Mouse (Mus musculus): Measurements from ENCODE around the gene Cdkl1. TPM values are rescaled to one million over a fixed set of nuclear protein-coding genes. Genes with fewer than 3 reads are reported as not detected.
A peak's percentile ranks its signal among the peaks of the same experiment; 100 is the strongest.

Cdkl1 gene
- total RNA-seq, 2 experiments from 2014 or later, result 28.9 to 30.8 TPM

- Histone ChIP-seq H3K4me3 (no peak overlapping the region), H3K27ac (no peak overlapping the region)
- TF ChIP-seq CTCF (IDR thresholded peaks at IDR 0.05), result no peak
- no peak for DNase-seq (ENCODE audit: extremely low spot score in 1 of 2, low spot score in 2 of 2)
- intact Hi-C loops (cut with DNase I), result no loop called here
Measured at GRCm38 (mm10) chr12:69760014-69760413, 31.1 kb downstream of the Cdkl1 start.

- intact Hi-C loops (cut with DNase I), result loop anchor here (5.0 kb wide), 1 partner anchor 133 kb away; the partner anchor contains the start of genes Atl1 and Map4k5
- no peak for TF ChIP-seq CTCF (IDR thresholded peaks at IDR 0.05)
- H3K4me3 ChIP-seq, result no peak overlapping the region
- no peak overlapping the region for H3K27ac ChIP-seq
- no peak for DNase-seq (ENCODE audit: extremely low spot score in 1 of 2, low spot score in 2 of 2)
Measured at GRCm38 (mm10) chr12:69759267-69759885, 31.7 kb downstream of the Cdkl1 start.

GRCm38 (mm10) chr12:69758221-69759185 lies 32.6 kb downstream of the Cdkl1 start:
- Histone ChIP-seq H3K27ac (no peak overlapping the region), H3K4me3 (peak overlapping the region; percentile 22; the same call in 1 of the 2 replicates)
- TF ChIP-seq CTCF (IDR thresholded peaks at IDR 0.05), result no peak
- intact Hi-C loops (cut with DNase I), result loop anchor here (5.0 kb wide), 1 partner anchor 134 kb away; the partner anchor contains the start of genes Atl1 and Map4k5
- DNase-seq (ENCODE audit: extremely low spot score in 1 of 2, low spot score in 2 of 2), result no peak

- peak; percentile 42 to 44 for DNase-seq (ENCODE audit: extremely low spot score in 1 of 2, low spot score in 2 of 2)
- TF ChIP-seq CTCF (IDR thresholded peaks at IDR 0.05), result peak; percentile 66
- Histone ChIP-seq H3K27ac (no peak overlapping the region), H3K4me3 (peak overlapping the region; percentile 13; the same call in 1 of the 2 replicates)
- intact Hi-C loops (cut with DNase I), result loop anchor here (5.0 kb wide), 1 partner anchor 135 kb away; the partner anchor contains the start of genes Atl1 and Map4k5
Measured at GRCm38 (mm10) chr12:69757418-69758141, 33.5 kb downstream of the Cdkl1 start.

GRCm38 (mm10) chr12:69756015-69756414 lies 35.1 kb downstream of the Cdkl1 start:
- intact Hi-C loops (cut with DNase I), result loop anchor here (5.0 kb wide), 1 partner anchor 136 kb away; the partner anchor contains the start of genes Atl1 and Map4k5
- no peak for DNase-seq (ENCODE audit: extremely low spot score in 1 of 2, low spot score in 2 of 2)
- Histone ChIP-seq H3K27ac (no peak overlapping the region), H3K4me3 (no peak overlapping the region)
- TF ChIP-seq CTCF (IDR thresholded peaks at IDR 0.05), result no peak

- H3K27ac ChIP-seq, result no peak overlapping the region
- no peak for DNase-seq (ENCODE audit: extremely low spot score in 1 of 2, low spot score in 2 of 2)
- no peak overlapping the region for H3K4me3 ChIP-seq
- intact Hi-C loops (cut with DNase I), result no loop called here
- TF ChIP-seq CTCF (IDR thresholded peaks at IDR 0.05), result no peak
Measured at GRCm38 (mm10) chr12:69753936-69754335, 37.1 kb downstream of the Cdkl1 start.

GRCm38 (mm10) chr12:69751864-69752341 lies 39.2 kb downstream of the Cdkl1 start:
- no peak for DNase-seq (ENCODE audit: extremely low spot score in 1 of 2, low spot score in 2 of 2)
- intact Hi-C loops (cut with DNase I), result no loop called here
- Histone ChIP-seq H3K4me3 (no peak overlapping the region), H3K27ac (no peak overlapping the region)
- no peak; the same call in 1 of the 2 replicates for TF ChIP-seq CTCF (IDR thresholded peaks at IDR 0.05)

GRCm38 (mm10) chr12:69744138-69744537 lies 46.9 kb downstream of the Cdkl1 start:
- TF ChIP-seq CTCF (IDR thresholded peaks at IDR 0.05), result no peak
- H3K4me3 ChIP-seq, result no peak overlapping the region
- intact Hi-C loops (cut with DNase I), result no loop called here
- no peak for DNase-seq (ENCODE audit: extremely low spot score in 1 of 2, low spot score in 2 of 2)
- no peak overlapping the region for H3K27ac ChIP-seq

- no peak for DNase-seq (ENCODE audit: extremely low spot score in 1 of 2, low spot score in 2 of 2)
- Histone ChIP-seq H3K27ac (no peak overlapping the region), H3K4me3 (no peak overlapping the region)
- intact Hi-C loops (cut with DNase I), result no loop called here
- peak; percentile 5 for TF ChIP-seq CTCF (IDR thresholded peaks at IDR 0.05)
Measured at GRCm38 (mm10) chr12:69741965-69742364, 49.1 kb downstream of the Cdkl1 start.

GRCm38 (mm10) chr12:69733923-69734322 lies 57.1 kb downstream of the Cdkl1 start:
- intact Hi-C loops (cut with DNase I), result loop anchor here (2.0 kb wide), 1 partner anchor 159 kb away; the partner anchor contains the start of genes Atl1 and Map4k5
- no peak overlapping the region for H3K27ac ChIP-seq

GRCm38 (mm10) chr12:69733518-69733917 lies 57.5 kb downstream of the Cdkl1 start:
- no peak overlapping the region for H3K27ac ChIP-seq
- DNase-seq (ENCODE audit: extremely low spot score in 1 of 2, low spot score in 2 of 2), result no peak
- intact Hi-C loops (cut with DNase I), result loop anchor here (2.0 kb wide), 1 partner anchor 159 kb away; the partner anchor contains the start of genes Atl1 and Map4k5
- TF ChIP-seq CTCF (IDR thresholded peaks at IDR 0.05), result peak; percentile 88
- H3K4me3 ChIP-seq, result no peak overlapping the region

More at GRCm38 (mm10) chr12:69733923-69734322, 57.1 kb downstream of the Cdkl1 start:
- no peak for TF ChIP-seq CTCF (IDR thresholded peaks at IDR 0.05)
- no peak for DNase-seq (ENCODE audit: extremely low spot score in 1 of 2, low spot score in 2 of 2)
- H3K4me3 ChIP-seq, result no peak overlapping the region

Measured in left cerebral cortex, adult 2 months (tissue).